Mouse (Mus musculus): ENCODE measurements around the gene Myo1a. TPM values are rescaled to one million over a fixed set of nuclear protein-coding genes. Genes with fewer than 3 reads are reported as not detected.
A peak's percentile ranks its signal among the peaks of the same experiment; 100 is the strongest.

The Myo1a gene
- total RNA-seq, 2 experiments from 2014 or later = 0.59 to 1.1 TPM

DNA sequence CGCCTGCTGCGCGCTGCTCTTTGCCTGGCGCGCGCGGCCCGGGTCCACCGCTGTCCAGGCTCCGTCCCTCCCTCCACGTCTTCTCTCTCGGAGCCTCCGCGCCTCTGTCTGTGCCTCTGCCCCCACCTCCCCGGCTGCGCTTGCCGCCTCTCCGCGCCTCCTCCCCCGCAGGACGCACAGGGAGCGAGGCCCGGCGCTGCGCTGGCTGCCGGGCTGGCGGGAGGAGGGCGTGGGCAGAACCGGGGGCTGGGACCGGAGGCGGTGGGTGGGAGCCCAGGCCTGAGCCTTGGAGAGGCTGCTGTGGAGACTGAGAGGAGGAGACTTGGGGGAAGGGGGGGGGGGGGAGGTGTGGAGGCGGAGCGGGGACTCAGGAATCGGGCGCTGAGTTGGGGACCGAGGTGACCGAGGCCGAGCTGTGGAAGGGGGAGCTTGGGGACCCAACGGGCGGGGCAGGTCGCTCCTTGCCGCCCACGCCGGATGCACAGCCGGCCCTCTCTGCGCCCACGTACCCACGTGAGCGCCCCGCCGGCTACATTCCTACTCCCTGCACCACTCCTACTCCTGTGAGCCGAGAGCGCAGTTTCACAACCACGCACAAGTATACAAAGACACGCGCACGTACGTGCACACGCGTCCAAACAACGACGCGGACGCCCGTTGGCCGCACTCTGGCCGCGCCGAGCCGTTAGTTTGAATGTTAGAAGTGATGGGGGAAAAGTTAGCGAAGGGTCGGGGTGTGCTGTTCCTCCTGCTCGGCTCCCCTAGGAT, 38.3 kb upstream of the Myo1a start, which contains the start of gene Nemp1:
Nemp1 (plus strand) TSS at position 401 of the 768 bp plus-strand sequence.
- DNase-seq (ENCODE audit: low spot score in 2 of 2) = peak; percentile 61 to 72
- no peak for TF ChIP-seq CTCF (conservative IDR thresholded peaks at IDR 0.05)
- peak within 1 kb of the TSS; percentile 99 for H3K27ac ChIP-seq
- peak within 1 kb of the TSS; percentile 85 for H3K4me3 ChIP-seq

DNA sequence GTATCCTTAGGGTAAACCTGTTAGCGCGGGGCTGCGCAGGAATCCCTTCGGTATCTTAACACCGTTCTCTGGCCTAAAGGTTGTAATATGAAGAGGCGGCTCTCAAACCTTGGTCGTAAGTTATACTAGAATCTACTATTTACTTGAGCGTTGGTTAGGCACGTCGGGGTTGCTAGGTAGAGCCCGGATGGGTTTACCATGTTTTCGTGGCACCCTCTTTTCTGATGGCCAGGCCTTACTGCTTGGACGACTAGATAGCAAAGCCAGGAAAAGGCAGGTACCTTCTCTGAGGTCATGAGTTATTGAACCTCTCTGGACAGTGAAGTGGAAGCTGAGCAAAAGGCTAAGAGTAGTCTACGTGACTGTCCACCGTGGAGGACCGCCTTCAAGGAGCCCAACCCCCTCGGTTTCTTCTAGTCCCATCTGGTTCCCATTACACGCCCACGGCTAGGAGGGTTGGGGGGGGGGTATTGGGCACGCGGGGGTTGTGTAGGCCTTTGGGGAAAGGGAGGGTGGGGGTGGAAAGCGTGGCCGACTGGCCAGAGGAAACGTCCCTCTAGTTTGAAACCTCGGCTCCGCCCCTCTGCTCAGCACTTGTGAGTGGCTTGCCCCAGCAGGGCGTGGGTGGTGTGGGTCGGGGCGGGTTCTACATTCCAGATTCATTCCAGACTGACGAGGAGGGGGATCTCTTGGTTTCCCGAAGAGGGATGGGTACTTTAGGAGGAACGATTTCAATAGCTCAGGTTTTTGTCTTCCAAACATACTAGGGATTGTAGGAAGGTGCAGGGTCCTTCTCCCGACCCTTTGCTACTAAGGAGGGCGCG, 37.5 kb upstream of the Myo1a start:
- no peak for TF ChIP-seq CTCF (conservative IDR thresholded peaks at IDR 0.05)
- DNase-seq (ENCODE audit: low spot score in 2 of 2) = peak; percentile 68 to 77

GRCm38 (mm10) chr10:127668093-127669050, 36.6 kb upstream of the Myo1a start, which contains the start of gene Nab2:
Gene Nab2 (minus strand): TSS chr10:127668568.
- TF ChIP-seq CTCF (conservative IDR thresholded peaks at IDR 0.05) = peak; percentile 21; the same call in 1 of the 2 replicates
- H3K27ac ChIP-seq = peak within 1 kb of the TSS; percentile 99
- H3K4me3 ChIP-seq = peak within 1 kb of the TSS; percentile 85
- peak; percentile 73 to 76 for DNase-seq (ENCODE audit: low spot score in 2 of 2)

More for the DNA sequence above, 37.5 kb upstream of the Myo1a start:
- H3K27ac ChIP-seq = peak overlapping the region; percentile 99
- peak overlapping the region; percentile 85 for H3K4me3 ChIP-seq

DNA sequence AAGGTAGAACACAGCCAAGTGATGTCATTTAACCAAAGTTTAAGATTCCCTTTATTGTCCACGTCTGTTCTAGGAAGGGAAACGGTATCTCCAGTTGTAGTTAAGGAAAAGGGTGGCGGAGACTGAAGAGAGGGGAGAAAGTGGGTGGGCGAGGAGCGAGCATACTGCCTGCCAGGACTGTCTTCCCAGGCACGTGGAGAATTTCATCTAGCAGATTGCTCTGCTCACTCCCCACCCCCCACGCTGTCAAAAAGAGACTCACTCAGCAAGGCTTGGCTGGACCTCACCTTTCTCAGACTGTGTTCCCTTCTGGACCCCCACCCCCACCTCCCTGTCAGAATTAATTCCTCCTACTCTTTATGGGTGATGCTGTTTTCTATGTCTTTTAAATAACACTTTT, 35.8 kb upstream of the Myo1a start:
- peak overlapping the region; percentile 99 for H3K27ac ChIP-seq
- peak; percentile 38 to 47 for DNase-seq (ENCODE audit: low spot score in 2 of 2)

GRCm38 (mm10) chr10:127670185-127670584, 34.8 kb upstream of the Myo1a start:
- Histone ChIP-seq H3K27ac (0 out of 2 replicates have a peak overlapping the region, but pooled peaks have one; percentile 99), H3K4me3 (no peak overlapping the region)
- no peak for TF ChIP-seq CTCF (conservative IDR thresholded peaks at IDR 0.05)
- DNase-seq (ENCODE audit: low spot score in 2 of 2) = no peak

More for the DNA sequence above, 35.8 kb upstream of the Myo1a start:
- no peak for TF ChIP-seq CTCF (conservative IDR thresholded peaks at IDR 0.05)
- no peak overlapping the region for H3K4me3 ChIP-seq

DNA sequence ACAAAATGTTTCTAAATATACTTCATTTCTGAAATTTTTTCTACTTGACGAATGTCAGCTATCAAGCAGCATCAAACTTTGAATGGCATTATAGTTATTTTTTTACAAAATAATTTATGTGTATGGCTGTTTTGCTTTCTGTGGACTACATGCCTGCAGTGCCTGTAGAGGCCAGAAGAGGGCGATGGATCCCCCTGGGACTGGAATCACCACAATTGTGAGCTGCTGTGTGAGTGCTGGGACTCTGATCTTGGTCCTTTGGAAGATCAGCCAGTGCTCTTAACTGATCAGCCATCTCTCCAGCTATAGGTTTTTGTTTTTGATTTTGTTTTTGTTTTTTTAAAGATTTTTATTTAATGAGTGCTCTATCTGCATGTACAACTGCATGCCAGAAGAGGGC, 33.7 kb upstream of the Myo1a start:
- no peak overlapping the region for H3K27ac ChIP-seq
- no peak overlapping the region for H3K4me3 ChIP-seq
- peak; percentile 75 for TF ChIP-seq CTCF (conservative IDR thresholded peaks at IDR 0.05)
- DNase-seq (ENCODE audit: low spot score in 2 of 2) = no peak

GRCm38 (mm10) chr10:127674046-127674655, 30.8 kb upstream of the Myo1a start:
- DNase-seq (ENCODE audit: low spot score in 2 of 2) = no peak
- H3K27ac ChIP-seq = peak overlapping the region; percentile 3; the same call in 1 of the 2 replicates

DNA sequence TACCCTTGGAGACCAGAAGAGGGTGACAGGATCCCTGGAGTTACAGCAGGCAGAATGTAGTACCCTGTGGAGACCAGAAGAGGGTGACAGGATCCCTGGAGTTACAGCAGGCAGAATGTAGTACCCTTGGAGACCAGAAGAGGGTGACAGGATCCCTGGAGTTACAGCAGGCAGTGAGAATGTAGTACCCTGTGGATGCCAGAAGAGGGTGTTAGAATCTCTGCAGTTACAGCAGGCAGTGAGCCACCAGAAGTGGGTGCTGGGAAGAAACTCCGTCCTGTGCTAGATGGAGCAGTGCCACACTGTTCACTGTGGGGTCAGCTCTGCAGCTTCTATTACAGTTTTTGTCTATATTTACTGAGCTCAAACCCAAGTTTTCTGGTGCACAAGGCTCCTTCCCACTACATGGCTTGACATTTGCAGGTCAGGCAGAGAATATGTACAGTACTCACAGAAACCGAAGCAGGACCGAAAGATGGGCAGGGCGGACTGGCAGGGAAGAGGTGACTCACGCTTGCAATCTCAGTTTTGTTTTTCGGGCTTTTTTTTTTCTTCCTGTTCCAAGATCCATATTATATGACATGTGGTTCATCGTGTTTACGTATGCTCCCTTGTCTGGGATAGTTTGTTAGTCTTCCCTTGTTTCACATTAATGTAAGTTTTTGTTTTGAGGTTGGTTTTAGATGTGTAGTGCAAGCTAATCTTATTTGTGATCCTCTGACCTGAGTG, 30.0 kb upstream of the Myo1a start:
- peak; percentile 92 to 93 for DNase-seq (ENCODE audit: low spot score in 2 of 2)
- peak; percentile 92 for TF ChIP-seq CTCF (conservative IDR thresholded peaks at IDR 0.05)
- H3K27ac ChIP-seq = peak overlapping the region; percentile 79
- no peak overlapping the region; the same call in 1 of the 2 replicates for H3K4me3 ChIP-seq

More at GRCm38 (mm10) chr10:127674046-127674655, 30.8 kb upstream of the Myo1a start:
- TF ChIP-seq CTCF (conservative IDR thresholded peaks at IDR 0.05) = no peak
- no peak overlapping the region for H3K4me3 ChIP-seq

GRCm38 (mm10) chr10:127675859-127676398, 29.0 kb upstream of the Myo1a start:
- TF ChIP-seq CTCF (conservative IDR thresholded peaks at IDR 0.05) = no peak

DNA sequence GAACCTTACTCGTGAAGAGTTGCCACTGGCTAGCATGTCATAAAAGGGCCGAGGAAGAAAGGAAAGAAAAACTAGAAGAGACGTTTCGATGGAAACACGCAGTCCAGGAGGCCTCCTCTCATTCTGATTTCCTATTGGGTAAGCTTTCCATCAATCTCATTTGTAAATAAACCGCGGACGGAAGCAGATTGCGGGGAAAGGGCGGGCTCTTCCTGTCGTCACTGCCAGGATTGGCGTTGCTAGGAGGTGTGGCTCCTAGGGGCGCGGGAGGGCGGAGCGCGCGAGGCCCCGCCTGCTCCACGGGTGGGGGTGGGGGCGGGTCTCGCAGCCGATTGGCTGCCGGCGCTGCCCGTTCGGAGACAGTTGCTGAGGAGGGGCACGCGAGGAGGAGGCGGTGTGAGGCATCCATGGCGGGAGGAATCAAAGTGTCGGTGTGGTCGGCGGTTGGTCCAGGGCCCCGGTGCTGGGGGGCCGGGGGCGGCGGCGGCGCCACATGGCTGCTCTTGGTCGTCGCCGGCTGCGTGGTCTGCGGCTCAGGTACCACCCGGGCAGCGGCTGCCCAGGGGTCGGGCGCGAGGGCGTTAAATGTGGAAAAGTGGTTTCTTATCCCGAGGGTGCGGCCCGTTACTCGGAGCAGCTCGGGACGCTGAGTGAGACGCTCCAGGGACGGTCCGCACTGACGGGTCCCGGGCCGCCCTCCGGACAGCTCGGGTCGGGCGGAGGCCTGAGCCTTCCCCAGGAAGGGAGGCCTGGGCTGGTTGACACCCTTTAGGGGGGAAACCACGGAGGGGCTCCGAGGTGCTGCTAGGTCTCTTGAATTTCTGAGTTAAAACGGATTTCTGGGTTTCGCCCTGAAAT, 28.1 kb upstream of the Myo1a start:
- DNase-seq (ENCODE audit: low spot score in 2 of 2) = peak; percentile 90 to 96
- Histone ChIP-seq H3K27ac (peak overlapping the region; percentile 89), H3K4me3 (peak overlapping the region; percentile 73)
- no peak for TF ChIP-seq CTCF (conservative IDR thresholded peaks at IDR 0.05)

More at GRCm38 (mm10) chr10:127675859-127676398, 29.0 kb upstream of the Myo1a start:
- Histone ChIP-seq H3K27ac (peak overlapping the region; percentile 89), H3K4me3 (peak overlapping the region; percentile 63)
- DNase-seq (ENCODE audit: low spot score in 2 of 2) = no peak

Data from layer of hippocampus, adult 2 months (tissue).